Mouse (Mus musculus) neural tube, embryonic 14.5 days (tissue): ENCODE results near the gene Mn1. TPM values are rescaled to one million over a fixed set of nuclear protein-coding genes. Genes with fewer than 3 reads are reported as not detected.

Experiments
- ATAC-seq: fragments of 200-750 bp; cut with Nextera tagmentation; 2 replicates; pipeline ENCODE4 v1.8.0; 2017; ENCODE audit warnings: low read depth, mild to moderate bottlenecking, moderate TSS enrichment, moderate library complexity
- H3K27ac ChIP-seq: fragments of 300-500 bp; sonication (generic); 2 replicates; pipeline ENCODE4 v1.5.1; 2014; ENCODE audit warnings: low read depth, mild to moderate bottlenecking, control low read depth, low read length, moderate library complexity, mixed read lengths
- H3K27me3 ChIP-seq: fragments of 300-500 bp; sonication (generic); 2 replicates; pipeline ENCODE4 v1.6.1; 2014; ENCODE audit warnings: low read length; ENCODE audit not compliant: control insufficient read depth, insufficient read depth
- H3K36me3 ChIP-seq: fragments of 300-500 bp; sonication (generic); 2 replicates; pipeline ENCODE4 v1.6.1; 2014; ENCODE audit warnings: low read length, mixed read lengths; ENCODE audit not compliant: control insufficient read depth, insufficient read depth
- H3K4me1 ChIP-seq: fragments of 300-500 bp; sonication (generic); 2 replicates; pipeline ENCODE4 v1.6.1; 2014; ENCODE audit warnings: low read length; ENCODE audit not compliant: control insufficient read depth, insufficient read depth
- H3K4me2 ChIP-seq: fragments of 300-500 bp; sonication (generic); 2 replicates; pipeline ENCODE4 v1.6.1; 2014; ENCODE audit warnings: mild to moderate bottlenecking, low read depth, low read length, control low read depth
- H3K4me3 ChIP-seq: fragments of 300-500 bp; sonication (generic); 2 replicates; pipeline ENCODE4 v1.5.1; 2014; ENCODE audit warnings: low read depth, low read length, control low read depth, mixed read lengths
- H3K9ac ChIP-seq: fragments of 300-500 bp; sonication (generic); replicated peaks from 2 replicates; pipeline ENCODE4 v1.6.1; 2014; ENCODE audit warnings: low read depth, mild to moderate bottlenecking, control low read depth, low read length, mixed read lengths
- H3K9me3 ChIP-seq: fragments of 300-500 bp; sonication (generic); 2 replicates; pipeline ENCODE4 v1.6.1; 2016; ENCODE audit warnings: low read length; ENCODE audit not compliant: control insufficient read depth
- WGBS: fragments of 180-500 bp; shearing (Covaris S2); extraction: QIAGEN DNeasy Blood & Tissue Kit; methylation state at CpG from one replicate; pipeline ENCODE4 v1.1.7; 2014; 5-methylcytosine and 5-hydroxymethylcytosine counted together
- polyA plus RNA-seq: library from polyadenylated mRNA; unstranded; fragments of >200 nt; fragmentation: Nextera tagmentation; extraction: Ambion mirVana; gene quantifications from 2 replicates; pipeline ENCODE4 v1.2.1, GENCODE M21; 2014

Gene Mn1
- polyA plus RNA-seq, 1 experiment from 2014 or later, result 18.6 TPM

DNA sequence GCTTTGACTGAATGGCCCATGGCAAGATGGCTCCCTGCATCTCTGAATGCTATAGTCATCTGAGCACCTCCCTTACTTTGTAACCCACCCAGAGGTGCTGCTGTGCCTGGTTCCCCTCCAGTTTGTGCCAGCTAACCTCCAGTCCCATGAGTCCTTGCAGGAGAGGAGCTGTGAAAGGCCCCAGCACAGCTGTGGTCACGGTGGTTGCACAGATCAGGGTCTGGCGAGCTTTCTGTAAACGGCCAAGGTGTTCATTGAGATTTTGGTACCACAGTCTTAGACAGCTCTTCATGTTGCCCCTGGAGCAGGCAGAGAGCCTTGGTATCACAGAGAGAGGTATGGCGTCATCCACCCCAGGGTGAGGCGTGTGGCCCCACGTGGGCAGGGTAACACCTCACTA is 25.7 kb upstream of the Mn1 start:
- no peak overlapping the region for H3K27ac ChIP-seq
- WGBS, result 94% methylated on average over 6 of the region's 6 CpGs
- H3K4me3 ChIP-seq, result no peak overlapping the region
- H3K9me3 ChIP-seq, result no peaks in the 10 kb centered on the region
- no peaks in the 10 kb centered on the region for H3K27me3 ChIP-seq
- H3K4me1 ChIP-seq, result peaks cover 29% of the 10 kb centered on the region
- H3K9ac ChIP-seq, result no peak overlapping the region
- H3K4me2 ChIP-seq, result no peak overlapping the region
- peaks cover 11% of the 10 kb centered on the region for H3K36me3 ChIP-seq
- no peak for ATAC-seq

DNA sequence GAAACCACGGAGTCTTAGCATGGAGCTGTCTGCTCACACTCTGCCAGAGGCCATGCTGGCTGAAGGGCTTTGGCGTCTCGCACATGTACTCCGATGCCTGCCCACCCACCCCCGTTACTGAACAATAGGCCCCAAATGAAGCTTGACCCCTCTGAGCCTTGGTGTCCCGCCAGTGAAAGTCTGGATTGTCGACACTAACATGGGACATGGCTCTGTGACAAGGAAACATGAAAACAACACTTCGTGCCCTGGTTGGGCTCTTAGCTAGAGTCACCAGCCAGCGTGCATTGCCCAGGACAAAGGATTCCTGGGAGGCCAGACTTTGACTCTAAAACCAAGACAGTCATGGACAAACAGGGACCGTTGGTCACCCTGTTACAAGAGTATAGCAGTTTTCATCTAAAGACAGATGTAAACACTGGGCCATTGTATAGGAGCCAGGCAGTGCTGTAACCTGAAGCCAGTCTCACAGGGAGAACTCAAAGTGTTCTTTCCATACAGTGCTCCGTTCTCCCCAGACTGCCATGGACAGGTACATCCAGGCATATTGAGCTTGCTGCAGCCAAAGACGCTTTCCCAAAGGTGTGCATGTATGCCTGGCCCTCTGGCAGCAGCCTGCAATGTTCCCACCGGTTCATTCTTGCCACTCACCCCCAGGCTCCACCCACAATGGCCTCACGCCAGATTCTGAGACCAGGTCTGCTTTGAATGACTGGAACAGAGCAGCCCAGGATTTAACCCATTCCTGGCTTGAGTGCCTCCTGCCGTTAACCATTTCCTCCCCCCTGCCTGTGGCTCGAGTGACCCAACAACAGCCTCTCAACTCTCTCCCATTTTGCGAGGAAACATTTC is 23.6 kb upstream of the Mn1 start:
- H3K4me3 ChIP-seq, result no peak overlapping the region
- peak; percentile 72 for ATAC-seq
- 5% methylated on average over 17 of the region's 17 CpGs for WGBS

DNA sequence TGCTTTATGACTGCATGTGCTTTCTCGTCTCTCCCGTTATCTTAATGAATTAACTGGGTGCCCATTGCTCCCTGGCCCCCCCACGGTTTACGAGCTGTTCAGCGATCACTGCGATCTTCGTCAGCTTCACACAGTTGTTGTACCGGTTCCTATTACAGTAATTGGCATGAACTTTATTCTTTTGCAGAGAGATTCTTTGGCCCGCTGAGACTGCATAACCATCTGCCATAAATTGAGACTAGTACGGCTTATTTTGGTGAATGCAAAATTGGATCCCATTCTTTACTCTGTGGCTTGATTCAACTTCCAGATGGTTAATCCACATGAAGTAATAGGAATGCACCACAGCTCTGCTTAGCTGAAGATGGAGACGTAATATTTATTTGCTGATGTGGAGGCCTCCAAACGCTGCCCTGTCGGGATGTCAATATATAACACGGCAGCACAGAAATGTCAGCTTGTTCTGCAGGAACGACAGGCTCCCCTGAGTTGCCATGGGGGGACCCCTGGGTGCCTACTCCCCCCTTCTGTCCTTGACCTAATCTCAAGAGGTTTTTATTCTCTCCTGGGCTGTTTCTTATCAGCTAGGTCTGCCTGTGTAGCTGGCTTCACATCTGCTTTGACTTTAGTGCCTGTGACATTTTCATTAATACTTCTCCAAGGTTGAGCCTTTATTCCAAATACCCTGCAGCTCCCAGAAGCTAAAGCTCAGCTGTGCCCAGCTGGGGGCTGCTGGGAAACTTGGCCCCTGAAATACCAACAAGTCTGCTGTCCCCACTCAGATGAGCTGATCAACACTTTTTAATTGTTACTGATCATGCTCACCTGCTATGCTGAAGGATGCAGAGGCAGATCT is 22.7 kb upstream of the Mn1 start:
- peak; percentile 23; the same call in 1 of the 2 replicates for ATAC-seq
- Histone ChIP-seq H3K4me3 (no peak overlapping the region), H3K9ac (no peak overlapping the region), H3K27me3 (no peaks in the 10 kb centered on the region), H3K4me1 (peaks cover 36% of the 10 kb centered on the region), H3K9me3 (no peaks in the 10 kb centered on the region), H3K4me2 (peak overlapping the region; percentile 33), H3K27ac (peak overlapping the region; percentile 58), H3K36me3 (no peaks in the 10 kb centered on the region)
- WGBS, result 3% methylated on average over 15 of the region's 15 CpGs

More for the DNA sequence above, 23.6 kb upstream of the Mn1 start:
- Histone ChIP-seq H3K4me2 (peak overlapping the region; percentile 33), H3K9me3 (no peaks in the 10 kb centered on the region), H3K36me3 (no peaks in the 10 kb centered on the region), H3K9ac (no peak overlapping the region), H3K27me3 (no peaks in the 10 kb centered on the region), H3K27ac (peak overlapping the region; percentile 36; the same call in 1 of the 2 replicates), H3K4me1 (peaks cover 36% of the 10 kb centered on the region)

DNA sequence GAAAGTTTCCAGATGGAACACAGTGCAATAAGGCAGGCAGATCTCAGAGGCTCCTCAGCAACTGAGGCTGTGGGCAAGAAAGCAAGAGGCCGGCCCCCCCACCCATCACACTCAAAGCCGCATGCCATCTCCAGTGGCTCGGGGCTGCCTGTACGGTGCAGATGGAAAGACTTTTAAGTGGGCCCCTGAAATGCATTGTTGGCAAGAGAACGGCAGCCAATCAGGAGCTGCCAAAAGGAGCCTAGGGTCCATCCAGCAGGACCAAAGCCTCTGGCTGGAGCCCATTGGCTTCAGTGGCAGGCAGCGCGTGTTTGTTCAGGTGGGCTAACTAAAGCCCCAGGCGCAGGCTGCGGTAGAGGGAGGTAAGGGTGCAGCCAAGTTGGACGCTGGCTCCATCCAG is 21.4 kb upstream of the Mn1 start:
- no peaks in the 10 kb centered on the region for H3K9me3 ChIP-seq
- no peaks in the 10 kb centered on the region for H3K27me3 ChIP-seq
- 64% methylated on average over 10 of the region's 10 CpGs for WGBS
- no peak overlapping the region for H3K4me2 ChIP-seq
- no peaks in the 10 kb centered on the region for H3K36me3 ChIP-seq
- H3K4me3 ChIP-seq, result no peak overlapping the region
- ATAC-seq, result no peak
- no peak overlapping the region for H3K27ac ChIP-seq
- H3K9ac ChIP-seq, result no peak overlapping the region
- peaks cover 36% of the 10 kb centered on the region for H3K4me1 ChIP-seq

DNA sequence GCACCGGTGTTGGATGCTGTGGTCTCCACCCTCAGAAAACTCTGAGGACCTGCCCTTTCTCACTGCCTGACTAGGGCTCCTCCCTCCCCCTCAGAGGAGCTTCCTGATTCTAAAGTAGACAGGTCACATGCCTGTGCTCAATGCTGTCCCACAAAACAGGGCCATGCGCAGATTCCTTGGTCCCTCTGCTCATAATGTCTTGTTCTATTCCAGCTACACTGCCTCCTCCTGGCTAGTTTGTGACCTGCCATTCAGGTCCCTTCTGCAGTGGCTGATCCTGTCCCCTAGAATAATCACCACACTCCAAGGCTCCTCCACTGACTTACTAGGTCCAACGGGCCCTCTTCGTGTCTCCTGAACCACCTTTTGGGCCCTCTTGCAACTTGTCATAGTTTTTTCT is 21.0 kb upstream of the Mn1 start:
- Histone ChIP-seq H3K4me1 (peaks cover 36% of the 10 kb centered on the region), H3K27ac (no peak overlapping the region), H3K4me2 (no peak overlapping the region), H3K36me3 (no peaks in the 10 kb centered on the region), H3K9ac (no peak overlapping the region), H3K27me3 (no peaks in the 10 kb centered on the region), H3K4me3 (no peak overlapping the region), H3K9me3 (no peaks in the 10 kb centered on the region)
- ATAC-seq, result no peak
- WGBS, result 86% methylated on average over 4 of the region's 4 CpGs

DNA sequence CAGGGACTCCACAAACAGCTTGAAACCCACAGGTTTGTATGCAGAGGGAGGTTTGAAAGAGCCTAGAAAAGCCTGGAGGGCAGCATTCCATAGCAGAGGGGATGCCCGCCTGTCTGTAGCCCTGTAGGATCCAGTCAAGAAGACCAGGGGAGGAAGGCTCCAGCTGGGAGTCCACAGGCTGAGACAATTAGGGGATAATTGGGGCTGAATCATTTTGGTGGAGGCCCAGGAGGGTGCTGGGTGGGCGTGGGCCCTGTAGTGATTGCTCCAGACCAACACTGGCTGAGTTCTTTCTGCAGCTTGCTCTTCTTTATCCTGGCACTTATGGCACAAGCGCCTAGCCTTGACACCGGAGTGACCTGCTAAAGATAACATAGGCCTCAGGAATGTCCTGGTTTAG is 18.7 kb upstream of the Mn1 start:
- H3K4me2 ChIP-seq, result no peak overlapping the region
- peaks cover 26% of the 10 kb centered on the region for H3K4me1 ChIP-seq
- H3K9ac ChIP-seq, result no peak overlapping the region
- H3K27ac ChIP-seq, result no peak overlapping the region
- H3K9me3 ChIP-seq, result no peaks in the 10 kb centered on the region
- no peaks in the 10 kb centered on the region for H3K36me3 ChIP-seq
- no peak for ATAC-seq
- no peak overlapping the region for H3K4me3 ChIP-seq
- no peaks in the 10 kb centered on the region for H3K27me3 ChIP-seq
- 64% methylated on average over 4 of the region's 4 CpGs for WGBS

DNA sequence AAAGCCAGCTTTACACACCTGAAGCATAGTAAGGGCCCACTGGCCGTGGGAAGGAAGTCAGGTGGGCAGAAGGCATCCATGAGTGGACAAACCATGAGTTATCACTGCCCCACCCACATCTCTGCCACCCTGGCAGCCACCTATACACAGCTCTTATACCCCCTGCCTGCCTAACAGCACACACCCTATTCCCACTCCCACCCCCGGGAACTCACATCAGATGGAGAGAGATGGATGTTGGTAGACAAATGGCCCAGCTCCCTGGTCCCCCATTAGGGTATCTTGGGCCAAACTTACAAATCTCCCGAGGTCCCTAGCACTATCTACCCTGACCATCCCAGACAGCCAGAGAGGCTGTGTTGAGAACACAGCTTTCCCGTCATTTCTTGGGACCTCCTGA is 17.9 kb upstream of the Mn1 start:
- Histone ChIP-seq H3K27ac (no peak overlapping the region), H3K27me3 (no peaks in the 10 kb centered on the region), H3K4me3 (no peak overlapping the region), H3K36me3 (no peaks in the 10 kb centered on the region), H3K9ac (no peak overlapping the region), H3K4me1 (peaks cover 19% of the 10 kb centered on the region), H3K4me2 (no peak overlapping the region), H3K9me3 (no peaks in the 10 kb centered on the region)
- 80% methylated on average over 4 of the region's 4 CpGs for WGBS
- ATAC-seq, result no peak

DNA sequence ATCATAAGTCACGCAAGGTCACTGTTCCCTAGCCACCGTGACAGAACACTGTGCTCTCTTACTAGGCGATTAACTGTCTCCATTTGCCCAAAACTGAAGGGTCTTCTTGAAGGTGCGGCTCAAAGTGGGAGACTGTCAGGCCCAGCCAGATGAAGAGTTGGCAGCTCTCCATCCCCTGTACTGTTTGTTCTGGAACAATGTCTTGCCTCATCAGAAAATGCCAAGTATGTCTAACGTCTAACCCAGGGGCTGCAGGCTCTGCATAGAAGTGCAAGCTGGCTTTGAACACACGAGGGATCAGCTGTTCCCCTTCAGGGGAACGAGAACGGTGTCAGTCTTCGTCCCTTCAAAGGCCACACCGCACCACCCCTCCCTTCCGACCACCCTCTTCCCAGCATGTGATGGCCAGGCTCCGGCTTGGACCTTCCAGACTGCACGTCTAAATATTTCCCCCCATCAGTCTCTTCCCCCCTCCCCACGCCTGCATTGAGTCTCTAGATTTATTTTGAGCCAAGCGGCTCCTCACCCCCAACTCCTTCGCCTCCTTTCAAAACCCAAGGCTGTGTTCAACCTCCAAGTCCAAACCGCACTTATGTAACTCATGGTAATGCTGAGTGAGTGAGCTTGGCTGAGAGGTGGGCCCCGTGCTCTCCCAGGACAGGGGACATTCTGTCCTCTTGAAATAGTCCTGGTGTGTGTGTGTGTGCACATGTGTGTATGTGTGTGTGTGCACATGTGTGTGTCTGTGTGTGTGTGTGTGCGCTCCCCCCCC is 15.1 kb upstream of the Mn1 start:
- H3K27me3 ChIP-seq, result no peaks in the 10 kb centered on the region
- 74% methylated on average over 19 of the region's 19 CpGs for WGBS

More for the DNA sequence above, 15.1 kb upstream of the Mn1 start:
- no peak overlapping the region for H3K9ac ChIP-seq
- H3K4me1 ChIP-seq, result peaks cover 3% of the 10 kb centered on the region; the same call in 1 of the 2 replicates
- no peaks in the 10 kb centered on the region for H3K36me3 ChIP-seq
- H3K9me3 ChIP-seq, result no peaks in the 10 kb centered on the region
- ATAC-seq, result no peak
- H3K4me2 ChIP-seq, result no peak overlapping the region
- no peak overlapping the region for H3K27ac ChIP-seq
- no peak overlapping the region for H3K4me3 ChIP-seq
